Mouse (Mus musculus) v-Abl transformed pro-B cells (cell line): ENCODE data around the gene Arhgef33.

ENCODE experiments used
- in situ Hi-C, 2 experiments: fragments of 400-800 bp; cut with MboI; formaldehyde crosslinking; loops; one replicate each; pipeline ENCODE4 v1.15.1; 2025; ENCODE audit not compliant: unreplicated experiment in 2 of 2

Gene Arhgef33

DNA sequence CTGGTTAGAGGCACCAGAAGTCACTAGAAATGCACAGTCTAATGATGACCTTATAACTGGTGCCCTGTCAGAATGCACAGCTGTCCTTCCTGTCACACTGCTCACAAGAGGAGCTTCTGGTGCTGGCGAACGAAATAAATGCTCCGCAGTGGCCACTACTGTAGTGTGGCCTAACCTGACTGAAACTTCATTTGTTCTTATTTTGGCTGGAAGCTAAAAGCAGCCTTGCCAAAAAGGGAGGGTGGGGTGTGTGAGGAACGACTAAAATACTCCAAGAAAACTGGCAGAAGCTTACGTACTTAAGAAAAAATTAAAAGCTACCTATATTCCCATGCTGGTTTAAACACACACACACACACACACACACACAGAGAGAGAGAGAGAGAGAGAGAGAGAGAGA, 119.7 kb downstream of the Arhgef33 start:
- in situ Hi-C loops: loop anchor here in 1 of 2 experiments (25.0 kb wide), 1 partner anchor 765 kb away; no protein-coding TSS in a partner anchor

DNA sequence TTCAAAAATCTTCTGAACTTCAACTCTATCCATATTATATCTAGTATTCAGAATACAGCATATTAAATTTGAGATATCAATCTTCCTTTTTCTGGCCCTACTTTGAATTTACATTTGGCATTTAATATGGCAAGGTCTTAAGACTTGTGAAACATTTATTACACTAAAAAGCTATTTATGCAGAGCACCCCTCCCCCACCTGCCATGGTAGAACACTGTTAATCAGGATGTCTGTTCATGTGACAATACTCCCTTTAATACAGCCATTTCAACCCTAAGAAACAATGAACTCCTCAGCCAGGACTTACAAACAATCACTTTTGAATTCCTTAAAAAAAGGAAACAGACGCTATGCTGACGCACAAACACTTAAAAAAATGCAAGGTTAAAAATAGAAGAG, 120.8 kb downstream of the Arhgef33 start:
- in situ Hi-C loops: loop anchor here in 1 of 2 experiments (25.0 kb wide), 1 partner anchor 766 kb away; no protein-coding TSS in a partner anchor

DNA sequence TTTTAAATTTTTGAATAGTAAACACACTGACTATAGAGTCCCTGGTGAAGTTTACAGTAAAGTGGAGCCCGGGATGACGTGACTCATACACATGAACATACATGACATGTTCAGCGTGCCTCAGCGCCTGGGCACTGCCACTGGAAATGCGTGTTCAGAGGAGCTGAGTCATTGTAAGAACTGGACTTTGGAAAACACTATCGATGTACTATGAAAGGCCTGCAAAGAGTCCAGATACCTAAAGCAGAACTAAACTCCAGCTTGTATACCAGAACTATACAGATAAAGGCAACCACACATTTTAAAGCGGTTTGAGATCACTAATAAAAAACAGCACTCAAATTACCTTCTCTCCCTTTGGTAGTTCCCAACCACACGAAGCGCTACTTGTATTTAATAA, 124.8 kb downstream of the Arhgef33 start:
- in situ Hi-C loops: loop anchor here in 1 of 2 experiments (25.0 kb wide), 1 partner anchor 770 kb away; no protein-coding TSS in a partner anchor

DNA sequence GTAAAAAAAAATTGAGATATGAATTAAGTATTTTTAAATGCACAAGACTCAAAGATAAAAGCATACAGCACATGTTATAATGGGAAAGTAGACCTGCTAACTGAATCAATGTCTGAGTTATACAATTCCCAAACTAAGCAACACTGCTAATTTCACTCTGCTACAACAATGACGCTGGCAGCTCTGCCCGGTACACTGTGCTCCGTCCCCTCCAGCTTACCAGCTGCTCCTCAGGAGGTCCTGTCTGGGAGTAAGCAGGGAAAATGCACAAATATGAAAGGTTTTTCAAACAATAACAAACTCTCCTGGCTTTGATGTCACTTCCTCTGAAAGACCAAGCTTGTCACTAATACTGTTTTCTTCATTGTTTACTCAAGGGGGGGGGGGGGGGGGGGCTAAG, 127.2 kb downstream of the Arhgef33 start:
- in situ Hi-C loops: loop anchor here in 1 of 2 experiments (25.0 kb wide), 1 partner anchor 772 kb away; no protein-coding TSS in a partner anchor

DNA sequence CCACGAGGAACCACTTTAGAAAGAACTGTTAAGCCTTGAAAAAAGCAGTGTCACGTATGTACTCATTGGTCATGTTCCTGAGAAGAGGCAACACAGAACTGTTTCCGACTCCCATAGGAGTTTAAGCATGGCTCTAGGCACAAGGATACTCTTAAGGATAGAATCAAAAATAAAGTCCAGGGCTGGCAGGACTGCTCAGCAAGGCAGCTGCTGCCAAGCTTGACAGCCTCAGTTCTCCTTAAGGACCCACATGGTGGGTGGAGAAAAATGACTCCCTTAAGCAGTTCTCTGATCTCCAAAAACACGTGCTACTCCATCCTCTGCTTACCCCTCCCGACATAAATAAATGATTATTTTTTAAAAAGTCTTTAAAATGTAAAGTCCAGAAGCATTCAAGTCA, 128.5 kb downstream of the Arhgef33 start:
- in situ Hi-C loops: loop anchor here in 1 of 2 experiments (25.0 kb wide), 1 partner anchor 773 kb away; no protein-coding TSS in a partner anchor

DNA sequence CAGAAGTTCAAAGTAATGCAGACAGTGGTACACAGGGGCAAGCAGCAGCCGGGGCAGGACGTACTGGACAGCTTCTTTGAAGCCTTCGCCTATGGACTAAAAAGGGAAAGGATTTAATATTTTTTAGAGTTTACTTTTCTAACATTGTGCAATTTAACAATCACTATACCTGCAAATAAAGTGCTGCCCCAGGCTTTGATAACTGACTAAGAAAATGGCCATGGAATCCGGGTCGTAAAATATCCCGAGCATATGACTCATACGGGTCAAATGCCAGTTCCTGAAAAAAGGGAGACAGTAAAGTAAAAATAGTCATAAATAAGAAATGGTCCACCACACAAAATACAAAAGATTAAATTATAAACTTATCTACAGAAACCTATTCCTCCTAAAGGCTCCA, 138.2 kb downstream of the Arhgef33 start:
- in situ Hi-C loops: loop anchor here in 1 of 2 experiments (25.0 kb wide), 1 partner anchor 783 kb away; no protein-coding TSS in a partner anchor

DNA sequence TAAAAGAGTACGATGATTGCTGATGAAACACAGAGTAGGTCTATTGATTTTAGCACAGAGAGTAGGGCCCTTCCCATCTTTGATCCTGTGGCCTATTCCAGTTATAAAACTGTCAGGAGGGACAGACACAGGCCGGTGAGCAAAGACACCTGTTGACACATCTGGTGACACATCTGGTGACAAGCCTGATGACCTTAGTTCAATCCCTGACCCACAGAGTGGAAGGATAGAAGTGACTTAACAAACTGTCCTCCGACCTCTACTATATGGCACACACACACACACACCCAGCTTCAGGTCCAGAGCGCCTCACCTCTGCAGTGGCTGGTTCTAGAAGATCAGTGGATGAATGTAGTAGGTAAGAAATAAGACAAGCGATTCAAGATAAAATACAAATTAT, 139.3 kb downstream of the Arhgef33 start:
- in situ Hi-C loops: loop anchor here in 1 of 2 experiments (25.0 kb wide), 1 partner anchor 784 kb away; no protein-coding TSS in a partner anchor
